Mouse (Mus musculus) CH12.LX (cell line): ENCODE results near the gene Ankrd22. TPM values are rescaled to one million over a fixed set of nuclear protein-coding genes. Genes with fewer than 3 reads are reported as not detected.
A peak's percentile ranks its signal among the peaks of the same experiment; 100 is the strongest.

Experiments used
- DNase-seq: peaks from one replicate; pipeline ENCODE4 v3.0.0-alpha.2; 2013; ENCODE audit errors: extremely low read depth
- H3K27ac ChIP-seq: 2 replicates; pipeline ENCODE4 v1.5.1; 2012; ENCODE audit warnings: low read depth, mild to moderate bottlenecking, control low read depth, moderate library complexity; ENCODE audit not compliant: insufficient read depth
- H3K27me3 ChIP-seq: replicated peaks from 2 replicates; pipeline ENCODE3; 2012; ENCODE audit warnings: inconsistent platforms
- H3K36me3 ChIP-seq, 2 experiments: replicated peaks in 1 of 2; 2 replicates each; pipeline versions ENCODE3 to v1.6.1; 2012; ENCODE audit warnings: inconsistent platforms in 1 of 2, low read length in 1 of 2, mild to moderate bottlenecking in 1 of 2, mixed read lengths in 1 of 2, moderate library complexity in 1 of 2; ENCODE audit not compliant: control insufficient read depth in 1 of 2, insufficient read depth in 1 of 2
- H3K4me1 ChIP-seq, 2 experiments: 2 replicates each; pipeline ENCODE4 v1.6.1; 2012; ENCODE audit warnings: inconsistent platforms in 1 of 2, moderate library complexity in 1 of 2; ENCODE audit not compliant: insufficient read depth in 2 of 2, control insufficient read depth in 1 of 2
- H3K4me2 ChIP-seq: 2 replicates; pipeline ENCODE4 v1.6.1; 2012; ENCODE audit warnings: low read depth, mild to moderate bottlenecking, control low read depth; ENCODE audit not compliant: poor library complexity, insufficient read depth, severe bottlenecking
- H3K4me3 ChIP-seq, 3 experiments: fragments of 150-350 bp in 1 of 3; sonication (generic) in 1 of 3; replicated peaks in 1 of 3; 2 replicates each; pipeline versions ENCODE3 to v1.5.1; 2011 to 2012; ENCODE audit warnings: low read depth in 2 of 3, low read length in 2 of 3, mild to moderate bottlenecking in 2 of 3, moderate library complexity in 2 of 3, control low read depth in 1 of 3, improper control_type of control experiment in 1 of 3, inconsistent platforms in 1 of 3, mixed read lengths in 1 of 3; ENCODE audit not compliant: poor library complexity in 1 of 3
- H3K79me2 ChIP-seq: replicated peaks from 2 replicates; pipeline ENCODE4 v1.6.1; 2012; ENCODE audit warnings: mild to moderate bottlenecking, moderate library complexity; ENCODE audit not compliant: control insufficient read depth, poor library complexity, insufficient read depth, severe bottlenecking; ENCODE audit errors: extremely low read depth
- H3K9ac ChIP-seq: 2 replicates; pipeline ENCODE4 v1.6.1; 2012; ENCODE audit warnings: low read depth, mild to moderate bottlenecking, control low read depth, moderate library complexity; ENCODE audit not compliant: insufficient read depth
- H3K9me3 ChIP-seq: replicated peaks from 2 replicates; pipeline ENCODE3; 2012; ENCODE audit warnings: low read length, inconsistent platforms, mixed read lengths
- BHLHE40 ChIP-seq: IDR thresholded peaks from 2 replicates; pipeline ENCODE4 v1.6.1; 2011; ENCODE audit warnings: mild to moderate bottlenecking, low read depth, low read length, improper control_type of control experiment
- CHD1 ChIP-seq: IDR thresholded peaks from 2 replicates; pipeline ENCODE4 v1.6.1; 2012; ENCODE audit warnings: low read depth, low read length, improper control_type of control experiment, inconsistent platforms
- CHD2 ChIP-seq: IDR thresholded peaks from 2 replicates; pipeline ENCODE4 v1.6.1; 2011; ENCODE audit warnings: low read length, improper control_type of control experiment
- CTCF ChIP-seq, 2 experiments: IDR thresholded peaks in 1 of 2; conservative IDR thresholded peaks in 1 of 2; 2 replicates each; pipeline ENCODE4 v1.5.1; 2011 to 2012; ENCODE audit warnings: low read depth in 2 of 2, low read length in 2 of 2, improper control_type of control experiment in 1 of 2, inconsistent platforms in 1 of 2, mild to moderate bottlenecking in 1 of 2, moderate library complexity in 1 of 2
- E2F4 ChIP-seq: IDR thresholded peaks from 2 replicates; pipeline ENCODE4 v1.6.1; 2011; ENCODE audit warnings: low read depth, low read length, improper control_type of control experiment; ENCODE audit not compliant: insufficient replicate concordance
- ELF1 ChIP-seq: IDR thresholded peaks from 2 replicates; pipeline ENCODE4 v1.6.1; 2014; ENCODE audit warnings: low read depth, mild to moderate bottlenecking, inconsistent platforms, low read length, improper control_type of control experiment
- ETS1 ChIP-seq: conservative IDR thresholded peaks from 2 replicates; pipeline ENCODE4 v1.6.1; 2012; ENCODE audit warnings: low read depth, mild to moderate bottlenecking, inconsistent platforms, low read length, improper control_type of control experiment, moderate library complexity
- GABPA ChIP-seq: IDR thresholded peaks from 2 replicates; pipeline ENCODE4 v1.6.1; 2012; ENCODE audit warnings: low read depth, low read length, improper control_type of control experiment, inconsistent platforms; ENCODE audit not compliant: insufficient replicate concordance
- HCFC1 ChIP-seq: IDR thresholded peaks from 2 replicates; pipeline ENCODE4 v1.6.1; 2012; ENCODE audit warnings: low read depth, mild to moderate bottlenecking, inconsistent platforms, low read length, improper control_type of control experiment
- IRF4 ChIP-seq: IDR thresholded peaks from 2 replicates; pipeline ENCODE4 v1.6.1; 2014; ENCODE audit warnings: low read depth, mild to moderate bottlenecking, inconsistent platforms, low read length, improper control_type of control experiment
- JUN ChIP-seq: IDR thresholded peaks from 2 replicates; pipeline ENCODE4 v1.6.1; 2011; ENCODE audit warnings: low read depth, mild to moderate bottlenecking, low read length, improper control_type of control experiment, moderate library complexity; ENCODE audit not compliant: insufficient read depth
- JUND ChIP-seq: conservative IDR thresholded peaks from 2 replicates; pipeline ENCODE4 v1.6.1; 2011; ENCODE audit warnings: low read depth, low read length, improper control_type of control experiment
- KAT2A ChIP-seq: IDR thresholded peaks from 2 replicates; pipeline ENCODE4 v1.6.1; 2012; ENCODE audit warnings: low read length, improper control_type of control experiment, inconsistent platforms; ENCODE audit not compliant: insufficient replicate concordance
- MAFK ChIP-seq: IDR thresholded peaks from 2 replicates; pipeline ENCODE4 v1.6.1; 2011; ENCODE audit warnings: low read length, improper control_type of control experiment; ENCODE audit not compliant: insufficient replicate concordance
- MAX ChIP-seq: IDR thresholded peaks from 2 replicates; pipeline ENCODE4 v1.6.1; 2011; ENCODE audit warnings: low read length, improper control_type of control experiment
- MXI1 ChIP-seq: IDR thresholded peaks from 2 replicates; pipeline ENCODE4 v1.6.1; 2011; ENCODE audit warnings: mild to moderate bottlenecking, low read depth, low read length, improper control_type of control experiment
- NRF1 ChIP-seq: IDR thresholded peaks from 2 replicates; pipeline ENCODE4 v1.6.1; 2014; ENCODE audit warnings: low read depth, mild to moderate bottlenecking, inconsistent platforms, low read length, improper control_type of control experiment, moderate library complexity
- POLR2A ChIP-seq: IDR thresholded peaks from 2 replicates; pipeline ENCODE4 v1.6.1; 2011; ENCODE audit warnings: low read depth, mild to moderate bottlenecking, improper control_type of control experiment, low read length
- POLR2AphosphoS2 ChIP-seq: IDR thresholded peaks from 2 replicates; pipeline ENCODE4 v1.6.1; 2011; ENCODE audit warnings: low read depth, low read length, improper control_type of control experiment
- RAD21 ChIP-seq: IDR thresholded peaks from 2 replicates; pipeline ENCODE4 v1.6.1; 2011; ENCODE audit warnings: low read depth, mild to moderate bottlenecking, low read length, improper control_type of control experiment, moderate library complexity
- RCOR1 ChIP-seq: conservative IDR thresholded peaks from 2 replicates; pipeline ENCODE4 v1.6.1; 2012; ENCODE audit warnings: low read depth, mild to moderate bottlenecking, inconsistent platforms, low read length, improper control_type of control experiment
- SIN3A ChIP-seq: IDR thresholded peaks from 2 replicates; pipeline ENCODE4 v1.6.1; 2012; ENCODE audit warnings: low read length, improper control_type of control experiment, inconsistent platforms
- TBP ChIP-seq: conservative IDR thresholded peaks from 2 replicates; pipeline ENCODE4 v1.6.1; 2011; ENCODE audit warnings: low read depth, low read length, improper control_type of control experiment
- TCF12 ChIP-seq: IDR thresholded peaks from 2 replicates; pipeline ENCODE4 v1.6.1; 2014; ENCODE audit warnings: low read depth, mild to moderate bottlenecking, inconsistent platforms, low read length, improper control_type of control experiment
- UBTF ChIP-seq: IDR thresholded peaks from 2 replicates; pipeline ENCODE4 v1.6.1; 2012; ENCODE audit warnings: low read depth, mild to moderate bottlenecking, inconsistent platforms, low read length, improper control_type of control experiment, moderate library complexity
- USF1 ChIP-seq: IDR thresholded peaks from 2 replicates; pipeline ENCODE4 v1.6.1; 2014; ENCODE audit warnings: low read depth, mild to moderate bottlenecking, inconsistent platforms, low read length, improper control_type of control experiment
- USF2 ChIP-seq: conservative IDR thresholded peaks from 2 replicates; pipeline ENCODE4 v1.6.1; 2011; ENCODE audit warnings: low read depth, low read length, improper control_type of control experiment
- ZC3H11A ChIP-seq: IDR thresholded peaks from 2 replicates; pipeline ENCODE4 v1.6.1; 2012; ENCODE audit warnings: low read depth, mild to moderate bottlenecking, inconsistent platforms, low read length, improper control_type of control experiment
- ZMIZ1 ChIP-seq: IDR thresholded peaks from 2 replicates; pipeline ENCODE4 v1.6.1; 2012; ENCODE audit warnings: low read depth, mild to moderate bottlenecking, inconsistent platforms, low read length, improper control_type of control experiment
- ZNF384 ChIP-seq: IDR thresholded peaks from 2 replicates; pipeline ENCODE4 v1.6.1; 2012; ENCODE audit warnings: low read depth, low read length, improper control_type of control experiment, inconsistent platforms
- dilution Hi-C: fragments of 300-500 bp; cut with MboI; formaldehyde crosslinking; loops from 2 replicates; pipeline ENCODE4 v1.14.3; 2020; ENCODE audit warnings: low sequenced_read_pairs; ENCODE audit not compliant: extremely low pct_unique_long_range_greater_than_20kb, extremely low pct_ligation_motif_present
- in situ Hi-C: fragments of 300-500 bp; cut with MboI; formaldehyde crosslinking; loops from 3 replicates; pipeline ENCODE4 v1.14.3; 2019; ENCODE audit warnings: low sequenced_read_pairs, low pct_ligation_motif_present, low pct_unique_long_range_greater_than_20kb, mixed read lengths
- polyA plus RNA-seq: library from polyadenylated mRNA; unstranded; fragments of >175 nt; gene quantifications from 2 replicates; pipeline ENCODE4 v1.2.1, GENCODE M21; 2012; ENCODE audit warnings: low read depth; ENCODE audit not compliant: insufficient read length
- total RNA-seq, 2 experiments: library from RNA; depleted of rRNA; stranded (reverse); fragments of 300-350 nt in 1 of 2; fragments of >200 nt in 1 of 2; gene quantifications; 2 replicates each; pipeline ENCODE4 v1.2.3; 2012 to 2014

The Ankrd22 gene
- total and polyA plus RNA-seq, 3 experiments = not detected

DNA sequence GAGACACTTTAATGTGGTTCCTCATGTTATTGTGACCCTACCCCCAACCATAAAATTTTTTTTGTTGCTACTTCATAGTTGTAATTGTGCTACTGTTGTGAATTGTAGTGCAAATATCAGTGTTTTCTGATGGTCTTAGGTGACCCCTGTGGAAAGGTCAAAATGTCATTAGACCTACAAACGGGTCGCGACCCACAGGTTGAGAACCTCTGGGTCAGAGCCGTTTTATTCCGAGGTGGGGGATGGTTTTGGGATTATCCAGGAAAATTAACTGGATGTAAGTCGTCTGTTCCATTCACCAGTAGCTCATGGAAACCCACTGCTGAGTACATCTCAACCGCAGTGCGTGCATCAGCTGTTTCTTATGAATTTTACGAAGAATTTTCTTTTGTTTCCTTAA, 27.8 kb upstream of the Ankrd22 start:
- Histone ChIP-seq H3K4me1 (peaks cover 13 to 52% of the 10 kb centered on the region in 2 experiments), H3K79me2 (peaks cover 59% of the 10 kb centered on the region), H3K9me3 (no peaks in the 10 kb centered on the region), H3K27ac (peak overlapping the region; percentile 73), H3K36me3 (peaks cover 0 to 7% of the 10 kb centered on the region in 2 experiments), H3K4me3 (peak overlapping the region; percentile 89 to 99 (median 97)), H3K4me2 (peak overlapping the region; percentile 41), H3K9ac (peak overlapping the region; percentile 78), H3K27me3 (no peaks in the 10 kb centered on the region)
- dilution Hi-C loops = no loop called here
- DNase-seq = peak; percentile 27
- in situ Hi-C loops = no loop called here
- no peak for TF ChIP-seq POLR2AphosphoS2
- no peak for TF ChIP-seq USF2
- no peak for TF ChIP-seq JUN
- no peak for TF ChIP-seq TCF12
- peak; percentile 15; the same call in 1 of the 2 replicates for TF ChIP-seq SIN3A
- TF ChIP-seq CHD2 = peak; percentile 96
- TF ChIP-seq ZMIZ1 = no peak
- no peak for TF ChIP-seq ZC3H11A
- TF ChIP-seq BHLHE40 = 0 out of 2 replicates have a peak, but pooled peaks have one; percentile 6
- TF ChIP-seq IRF4 = no peak
- TF ChIP-seq KAT2A = no peak
- TF ChIP-seq CTCF (conservative IDR thresholded peaks at IDR 0.05 in 1 of 2, IDR thresholded peaks at IDR 0.05 in 1 of 2; ENCODE audit: low read depth in 2 of 2, low read length in 2 of 2) = peak in 1 of 2 experiments; percentile 3; a peak in 1 of 4 replicates
- TF ChIP-seq JUND = no peak

DNA sequence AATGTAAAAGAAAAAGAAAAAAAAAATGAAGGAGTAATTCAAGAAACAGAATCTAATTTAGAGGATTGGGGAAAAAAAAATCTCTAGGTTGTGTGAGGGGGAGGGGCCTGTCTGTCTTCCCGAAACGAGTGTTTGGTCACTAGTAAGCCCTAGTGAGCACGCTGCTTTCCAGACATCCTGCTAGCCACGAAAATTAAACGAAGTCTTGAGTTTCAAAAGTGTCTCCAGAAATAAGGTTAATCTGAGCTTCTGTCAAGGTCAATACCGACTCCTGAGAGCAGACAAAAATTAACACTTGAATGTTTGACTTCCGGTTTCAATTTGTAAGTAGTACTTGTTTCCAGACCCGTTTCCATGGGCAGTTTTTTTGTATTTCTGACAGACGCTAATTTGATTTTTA, 27.3 kb upstream of the Ankrd22 start:
- Histone ChIP-seq H3K79me2 (peaks cover 54% of the 10 kb centered on the region), H3K4me1 (peaks cover 10 to 46% of the 10 kb centered on the region in 2 experiments), H3K9ac (peak overlapping the region; percentile 78), H3K4me2 (peak overlapping the region; percentile 0; the same call in 1 of the 2 replicates), H3K27me3 (no peaks in the 10 kb centered on the region), H3K36me3 (peaks cover 0 to 6% of the 10 kb centered on the region in 2 experiments), H3K4me3 (peak overlapping the region; percentile 89 to 99 (median 97)), H3K9me3 (no peaks in the 10 kb centered on the region), H3K27ac (no peak overlapping the region)
- in situ Hi-C loops = no loop called here
- dilution Hi-C loops = no loop called here
- peak; percentile 55 for DNase-seq
- TF ChIP-seq JUN (no peak), KAT2A (no peak), POLR2A (no peak), ELF1 (peak; percentile 58), POLR2AphosphoS2 (no peak), BHLHE40 (peak; percentile 49), MXI1 (peak; percentile 49; the same call in 1 of the 2 replicates), HCFC1 (no peak; the same call in 1 of the 2 replicates), TBP (no peak), CTCF (conservative IDR thresholded peaks at IDR 0.05 in 1 of 2, IDR thresholded peaks at IDR 0.05 in 1 of 2; ENCODE audit: low read depth in 2 of 2, low read length in 2 of 2) (no peak), TCF12 (no peak), ZNF384 (peak; percentile 81), ETS1 (0 out of 2 replicates have a peak, but pooled peaks have one; percentile 34), ZMIZ1 (no peak), USF1 (no peak), SIN3A (peak; percentile 30; the same call in 1 of the 2 replicates), E2F4 (no peak), MAFK (peak; percentile 38; the same call in 1 of the 2 replicates), MAX (peak; percentile 51; the same call in 1 of the 2 replicates), NRF1 (no peak), RCOR1 (no peak), USF2 (no peak), RAD21 (no peak), CHD1 (0 out of 2 replicates have a peak, but pooled peaks have one; percentile 16), GABPA (no peak), UBTF (no peak), CHD2 (0 out of 2 replicates have a peak, but pooled peaks have one; percentile 42)
